Mouse (Mus musculus): ENCODE data around the gene Coq8b.
"Not testable (repeated sequence)": the region's sequence is repeated elsewhere in the genome, so short reads cannot be mapped to it uniquely, and the experiment has no call there.

The Coq8b gene

DNA sequence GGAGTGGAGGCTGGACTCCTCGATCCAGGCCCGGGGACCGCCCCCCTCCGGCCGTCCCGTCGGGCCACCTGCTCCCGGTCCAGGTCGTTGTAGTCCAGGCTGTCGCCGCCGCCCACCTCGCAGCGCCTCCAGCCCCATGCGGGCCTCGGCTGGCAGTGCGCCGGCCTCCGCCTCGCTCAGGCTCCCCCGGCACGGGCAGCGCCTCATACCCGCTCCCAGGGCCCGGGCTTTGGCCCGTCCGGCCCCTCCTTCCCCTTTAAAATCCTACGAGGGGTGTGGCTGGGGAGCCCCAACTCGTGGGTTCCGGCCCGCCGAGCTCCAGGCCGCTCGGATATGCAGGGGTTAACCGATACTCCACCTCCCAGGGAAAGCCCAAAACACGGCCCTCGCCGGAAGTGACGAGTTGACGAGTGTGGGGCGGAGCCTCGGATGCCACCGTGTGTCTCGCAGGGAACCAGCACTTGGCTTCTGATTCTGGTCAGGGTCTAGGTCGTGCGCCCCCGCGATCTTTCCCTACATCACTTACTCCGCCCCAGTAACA, 4.5 kb upstream of the Coq8b start, which contains the start of gene Itpkc:
Itpkc (minus strand) TSS at position 381 of the 541 bp plus-strand sequence.
- intact Hi-C loops (cut with DNase I) = loop anchor here (1.0 to 5.0 kb wide), 2 partner anchors 32 to 61 kb away; partner anchors contain the start of genes Egln2 and Snrpa

DNA sequence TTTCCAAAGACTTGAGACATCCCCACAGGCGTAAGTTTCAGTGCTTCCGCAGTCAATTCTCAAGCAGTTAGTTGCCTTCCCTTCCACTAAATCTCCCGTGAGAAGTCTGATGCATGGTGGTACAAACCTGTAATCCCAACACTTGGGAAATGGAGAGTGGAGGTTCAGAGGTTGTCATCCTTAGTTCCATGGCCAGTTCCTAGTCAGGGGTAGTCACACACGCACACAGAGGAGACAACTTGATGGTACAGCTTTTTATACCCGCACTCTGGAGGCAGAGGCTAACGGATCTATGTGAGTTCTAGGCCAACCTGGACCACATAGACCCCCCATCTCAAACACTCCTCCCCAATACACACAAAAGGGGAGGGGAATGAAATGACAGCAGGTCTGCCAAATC, 4.0 kb upstream of the Coq8b start:
- intact Hi-C loops (cut with DNase I) = loop anchor here (1.0 to 5.0 kb wide), 2 partner anchors 33 to 62 kb away; partner anchors contain the start of genes Egln2 and Snrpa

GRCm38 (mm10) chr7:27230781-27231180, 2.0 kb upstream of the Coq8b start:
- intact Hi-C loops (cut with DNase I) = no loop called here

GRCm38 (mm10) chr7:27231693-27232331, 1.0 kb upstream of the Coq8b start:
- intact Hi-C loops (cut with DNase I) = no loop called here

DNA sequence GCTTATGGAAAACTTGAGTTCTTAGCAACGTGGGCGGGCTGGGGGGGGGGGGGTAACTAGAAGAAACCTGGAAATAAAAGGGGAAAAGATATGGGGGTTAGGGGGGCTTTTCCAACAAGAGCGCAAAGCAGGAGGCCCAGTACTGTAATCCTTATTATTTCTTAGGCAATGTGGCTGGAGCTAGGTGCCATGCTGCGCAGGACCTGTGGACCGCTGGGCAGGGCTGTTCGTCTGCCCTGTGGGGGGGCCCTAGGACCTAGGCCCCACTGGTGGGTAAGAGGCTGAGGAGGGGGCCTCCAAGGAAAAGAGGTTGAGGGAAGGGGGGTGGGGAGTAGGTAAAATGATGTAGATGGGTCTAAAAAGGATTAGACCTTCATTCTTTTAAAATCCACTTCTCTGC, 477 bp downstream of the Coq8b start:
- intact Hi-C loops (cut with DNase I) = no loop called here

- intact Hi-C loops (cut with DNase I) = no loop called here
These were observed 2.9 kb downstream of the Coq8b start for GRCm38 (mm10) chr7:27235726-27236125.

GRCm38 (mm10) chr7:27237527-27237926, 4.7 kb downstream of the Coq8b start:
- intact Hi-C loops (cut with DNase I) = no loop called here

- intact Hi-C loops (cut with DNase I) = no loop called here
These were observed 5.7 kb downstream of the Coq8b start for GRCm38 (mm10) chr7:27238568-27238967.

DNA sequence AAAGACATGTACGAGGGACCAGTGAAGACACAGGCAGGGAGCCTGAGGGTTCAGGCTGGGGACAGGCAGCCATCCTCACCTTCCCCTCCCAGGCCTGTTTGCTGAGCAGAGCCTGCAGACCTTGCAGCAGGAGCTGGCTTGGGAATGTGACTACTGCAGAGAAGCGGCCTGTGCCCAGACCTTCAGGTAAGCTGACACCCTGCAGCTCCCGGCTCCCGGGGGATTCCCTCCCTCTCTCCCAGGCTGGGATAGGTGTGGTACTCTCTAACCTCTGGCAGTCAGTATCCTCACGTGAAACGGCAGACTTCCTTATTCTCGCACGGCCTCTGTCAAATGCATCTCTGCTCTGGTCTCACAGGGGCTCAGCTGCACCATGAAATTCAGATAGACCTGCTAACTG, 10.4 kb downstream of the Coq8b start:
- intact Hi-C loops (cut with DNase I) = no loop called here

GRCm38 (mm10) chr7:27244088-27244487, 11.3 kb downstream of the Coq8b start:
- intact Hi-C loops (cut with DNase I) = not testable (repeated sequence)

DNA sequence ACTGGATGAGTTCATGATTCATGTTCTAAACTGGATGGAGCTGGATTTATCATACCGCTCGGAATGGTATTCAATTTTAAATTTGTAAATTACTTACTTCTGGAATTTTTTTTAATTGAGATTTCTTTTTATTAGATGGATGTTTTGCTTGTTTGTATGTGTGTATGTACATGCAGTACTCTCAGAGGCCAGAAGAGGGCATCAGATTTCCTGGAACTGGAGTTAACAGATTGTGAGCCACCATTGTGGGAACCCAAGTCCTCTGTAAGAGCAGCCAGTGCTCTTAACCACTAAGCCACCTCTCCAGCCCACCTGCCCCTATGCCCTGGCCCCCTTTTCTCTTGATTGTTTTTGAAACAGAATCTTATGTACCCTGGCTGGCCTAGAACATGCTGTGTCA, 16.3 kb downstream of the Coq8b start:
- intact Hi-C loops (cut with DNase I) = no loop called here

DNA sequence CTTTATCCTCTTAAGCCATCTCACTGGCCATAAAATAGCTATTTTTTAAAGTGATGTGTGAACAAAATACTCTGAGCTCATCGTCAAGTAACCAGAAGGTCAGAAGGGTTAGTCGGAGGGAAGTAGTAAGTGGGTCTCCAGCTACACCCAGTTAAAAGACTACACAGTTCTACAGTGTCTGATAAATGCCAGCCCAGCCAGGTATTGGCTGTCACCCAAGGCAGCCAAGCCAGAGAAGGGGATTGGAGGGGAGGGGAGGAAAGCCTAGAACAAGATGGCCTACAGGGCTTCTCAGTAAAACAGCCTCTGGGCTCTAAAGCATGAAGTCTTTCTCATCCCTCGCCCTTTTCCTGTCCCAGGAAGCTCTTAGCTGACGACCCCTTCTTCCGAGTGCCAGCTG, 17.1 kb downstream of the Coq8b start:
- intact Hi-C loops (cut with DNase I) = no loop called here

DNA sequence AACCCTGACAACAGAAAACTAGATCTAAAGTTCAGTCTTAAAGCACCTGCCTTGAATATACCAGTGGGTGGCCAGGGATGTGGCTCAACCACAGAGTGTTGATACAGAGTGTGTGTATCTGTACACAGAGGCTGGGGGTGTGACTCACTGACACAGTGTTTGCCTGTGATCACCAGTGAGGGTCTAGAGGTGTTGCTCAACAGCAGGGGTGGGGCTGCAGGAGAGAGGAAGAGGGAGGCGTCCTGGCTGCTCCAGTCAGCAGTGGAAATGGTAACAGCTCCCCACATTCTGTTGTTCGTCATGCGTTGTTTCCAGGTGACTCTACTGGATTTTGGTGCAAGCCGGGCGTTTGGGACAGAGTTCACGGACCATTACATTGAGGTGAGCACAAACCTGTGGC, 19.1 kb downstream of the Coq8b start:
- intact Hi-C loops (cut with DNase I) = no loop called here

- intact Hi-C loops (cut with DNase I) = no loop called here
These were observed 22.9 kb downstream of the Coq8b start for GRCm38 (mm10) chr7:27255721-27256120.

GRCm38 (mm10) chr7:27257046-27257851, 24.4 kb downstream of the Coq8b start:
- intact Hi-C loops (cut with DNase I) = no loop called here

- intact Hi-C loops (cut with DNase I) = no loop called here
These were observed 25.0 kb downstream of the Coq8b start for GRCm38 (mm10) chr7:27257852-27258204.

GRCm38 (mm10) chr7:27258205-27258899, 25.5 kb downstream of the Coq8b start, which contains the start of gene Numbl:
Numbl (plus strand) TSS chr7:27258433.
- intact Hi-C loops (cut with DNase I) = no loop called here

- intact Hi-C loops (cut with DNase I) = no loop called here
These were observed 26.5 kb downstream of the Coq8b start for GRCm38 (mm10) chr7:27259271-27259721.

- intact Hi-C loops (cut with DNase I) = no loop called here
These were observed 26.9 kb downstream of the Coq8b start for GRCm38 (mm10) chr7:27259771-27260170.

- intact Hi-C loops (cut with DNase I) = no loop called here
These were observed 28.0 kb downstream of the Coq8b start for GRCm38 (mm10) chr7:27260856-27261255.

- intact Hi-C loops (cut with DNase I) = no loop called here
These were observed 29.1 kb downstream of the Coq8b start for GRCm38 (mm10) chr7:27261888-27262287.

GRCm38 (mm10) chr7:27264761-27265160, 31.9 kb downstream of the Coq8b start:
- intact Hi-C loops (cut with DNase I) = no loop called here
